Mouse (Mus musculus) ES-E14 (cell line): ENCODE results near the gene Zfp738. TPM values are rescaled to one million over a fixed set of nuclear protein-coding genes. Genes with fewer than 3 reads are reported as not detected.
A peak's percentile ranks its signal among the peaks of the same experiment; 100 is the strongest.

Experiments used
- DNase-seq: peaks from one replicate; pipeline ENCODE4 v3.0.0-alpha.2; 2013; ENCODE audit warnings: low read depth, low spot score
- H3K27ac ChIP-seq: 2 replicates; pipeline ENCODE4 v1.5.1; 2012; ENCODE audit warnings: low read depth, mild to moderate bottlenecking, low read length, moderate library complexity, mixed read lengths; ENCODE audit not compliant: poor library complexity, insufficient read depth, severe bottlenecking
- H3K36me3 ChIP-seq: 2 replicates; pipeline ENCODE4 v1.6.1; 2012; ENCODE audit warnings: mild to moderate bottlenecking, low read length, moderate library complexity, mixed read lengths; ENCODE audit not compliant: control insufficient read depth, poor library complexity, insufficient read depth, severe bottlenecking
- H3K4me1 ChIP-seq, 2 experiments: fragments of 150-350 bp in 1 of 2; sonication (generic) in 1 of 2; 2 replicates each; pipeline ENCODE4 v1.6.1; 2012; ENCODE audit warnings: low read length in 2 of 2, mild to moderate bottlenecking in 1 of 2, mixed read lengths in 1 of 2; ENCODE audit not compliant: control insufficient read depth in 2 of 2, insufficient read depth in 2 of 2, poor library complexity in 1 of 2
- H3K4me3 ChIP-seq, 2 experiments: fragments of 150-350 bp in 1 of 2; sonication (generic) in 1 of 2; 2 replicates each; pipeline ENCODE4 v1.5.1; 2012; ENCODE audit warnings: low read length in 2 of 2, low read depth in 1 of 2, mild to moderate bottlenecking in 1 of 2, mixed read lengths in 1 of 2; ENCODE audit not compliant: insufficient read depth in 1 of 2, poor library complexity in 1 of 2, severe bottlenecking in 1 of 2
- H3K9ac ChIP-seq: 2 replicates; pipeline ENCODE4 v1.6.1; 2012; ENCODE audit warnings: low read depth, mild to moderate bottlenecking, low read length, mixed read lengths; ENCODE audit not compliant: poor library complexity, insufficient read depth, severe bottlenecking
- H3K9me3 ChIP-seq: fragments of 150-350 bp; sonication (generic); 2 replicates; pipeline ENCODE4 v1.6.1; 2012; ENCODE audit warnings: low read depth, mild to moderate bottlenecking, low read length; ENCODE audit not compliant: control insufficient read depth, insufficient read depth
- CHD2 ChIP-seq: IDR thresholded peaks from 2 replicates; pipeline ENCODE4 v1.6.1; 2014; ENCODE audit warnings: mild to moderate bottlenecking, low read depth, low read length, inconsistent platforms
- HCFC1 ChIP-seq: IDR thresholded peaks from 2 replicates; pipeline ENCODE4 v1.6.1; 2012; ENCODE audit warnings: low read length, inconsistent platforms, borderline replicate concordance; ENCODE audit not compliant: insufficient read depth
- MAFK ChIP-seq: IDR thresholded peaks from 2 replicates; pipeline ENCODE4 v1.6.1; 2014; ENCODE audit warnings: mild to moderate bottlenecking, low read depth, low read length, inconsistent platforms; ENCODE audit not compliant: insufficient read depth
- ZC3H11A ChIP-seq: IDR thresholded peaks from 2 replicates; pipeline ENCODE4 v1.6.1; 2012; ENCODE audit warnings: low read depth, mild to moderate bottlenecking, inconsistent platforms, low read length, borderline replicate concordance
- ZNF384 ChIP-seq: IDR thresholded peaks from 2 replicates; pipeline ENCODE4 v1.6.1; 2012; ENCODE audit warnings: low read depth, low read length, inconsistent platforms
- in situ Hi-C, 2 experiments: fragments of 600-800 bp; cut with MboI; formaldehyde crosslinking; loops; one replicate each; pipeline ENCODE4 v1.15.1; 2025; ENCODE audit warnings: low sequenced_read_pairs in 2 of 2, inconsistent platforms in 1 of 2; ENCODE audit not compliant: unreplicated experiment in 2 of 2
- total RNA-seq: library from RNA; depleted of rRNA; stranded (reverse); fragments of 300-350 nt; gene quantifications from 2 replicates; pipeline ENCODE4 v1.2.3, GENCODE M21; 2012; rRNA removed

Zfp738 gene
- total RNA-seq, 1 experiment = 12.8 TPM

GRCm38 (mm10) chr13:67652496-67652895 is 34.4 kb downstream of the Zfp738 start:
- no peak overlapping the region for H3K4me3 ChIP-seq
- no peaks in the 10 kb centered on the region for H3K9me3 ChIP-seq
- DNase-seq = no peak
- H3K4me1 ChIP-seq = peaks cover 0 to 4% of the 10 kb centered on the region in 2 experiments; a peak in 2 of 4 replicates
- no peak overlapping the region for H3K9ac ChIP-seq
- no peaks in the 10 kb centered on the region for H3K36me3 ChIP-seq
- TF ChIP-seq MAFK (no peak), ZNF384 (no peak), ZC3H11A (no peak), CHD2 (no peak), HCFC1 (no peak)
- H3K27ac ChIP-seq = peak overlapping the region; percentile 36; the same call in 1 of the 2 replicates
- in situ Hi-C loops = no loop called here

- TF ChIP-seq CHD2 (no peak), HCFC1 (peak; percentile 96), ZNF384 (peak; percentile 55; the same call in 1 of the 2 replicates), MAFK (no peak), ZC3H11A (no peak)
- Histone ChIP-seq H3K9me3 (no peaks in the 10 kb centered on the region), H3K4me1 (peaks cover 0 to 2% of the 10 kb centered on the region in 2 experiments; a peak in 1 of 4 replicates), H3K9ac (peak within 1 kb of the TSS; percentile 85), H3K36me3 (no peaks in the 10 kb centered on the region), H3K27ac (peak within 1 kb of the TSS; percentile 70), H3K4me3 (peak within 1 kb of the TSS; percentile 80 to 95)
- DNase-seq = peak; percentile 69
- in situ Hi-C loops = no loop called here
These were observed 49.4 kb downstream of the Zfp738 start, which contains the start of the genes Gm49345 and Zfp729a for GRCm38 (mm10) chr13:67637294-67638007. Gene Gm49345 (minus strand): TSS chr13:67637769. Gene Zfp729a (minus strand): TSS chr13:67637791.

GRCm38 (mm10) chr13:67610108-67610507 is 76.8 kb downstream of the Zfp738 start:
- peak overlapping the region in 1 of 2 experiments; percentile 28; a peak in 1 of 4 replicates for H3K4me3 ChIP-seq
- no peak for DNase-seq
- in situ Hi-C loops = no loop called here
- H3K9ac ChIP-seq = no peak overlapping the region
- H3K4me1 ChIP-seq = no peaks in the 10 kb centered on the region
- TF ChIP-seq ZC3H11A (no peak), HCFC1 (no peak), ZNF384 (no peak), MAFK (no peak), CHD2 (no peak)
- H3K27ac ChIP-seq = no peak overlapping the region
- H3K9me3 ChIP-seq = 0 out of 2 replicates have a peak, but pooled peaks cover 2% of the 10 kb centered on the region
- H3K36me3 ChIP-seq = no peaks in the 10 kb centered on the region

- peak within 1 kb of the TSS; percentile 47 for H3K9ac ChIP-seq
- TF ChIP-seq HCFC1 = peak; percentile 82
- no peak for TF ChIP-seq ZC3H11A
- in situ Hi-C loops = no loop called here
- H3K36me3 ChIP-seq = no peaks in the 10 kb centered on the region
- H3K27ac ChIP-seq = no peak within 1 kb of the TSS
- H3K4me3 ChIP-seq = peak within 1 kb of the TSS; percentile 70
- peak; percentile 69 for DNase-seq
- H3K9me3 ChIP-seq = 0 out of 2 replicates have a peak, but pooled peaks cover 2% of the 10 kb centered on the region
- H3K4me1 ChIP-seq = no peaks in the 10 kb centered on the region
These were observed 77.6 kb downstream of the Zfp738 start, which contains the start of gene Zfp729b for GRCm38 (mm10) chr13:67609066-67609876. Gene Zfp729b (minus strand): TSS chr13:67609707.

Other genes starting within 250 kb of the Zfp738 start
- 11.5 and 16.8 TPM in 2 replicates for gene Zfp874a, start 235.4 kb downstream of the Zfp738 start, total RNA-seq
- gene Zfp874b, start 202.8 kb downstream of the Zfp738 start, total RNA-seq = 6.3 and 12.1 TPM in 2 replicates
- 4.2 and 5.4 TPM in 2 replicates for gene Zfp58, start 186.5 kb downstream of the Zfp738 start, total RNA-seq
- gene Gm26965, start 160.9 kb downstream of the Zfp738 start, total RNA-seq = 0.18 TPM in 1 of 2 replicates, not detected in the other
- gene Zfp87, start 160.9 kb downstream of the Zfp738 start, total RNA-seq = 12.6 and 14.6 TPM in 2 replicates
- gene Zfp748, start 133.2 kb downstream of the Zfp738 start, total RNA-seq = 7.1 and 8.7 TPM in 2 replicates
- 23.2 and 25.1 TPM in 2 replicates for gene Zfp729b, start 77.4 kb downstream of the Zfp738 start, total RNA-seq
- gene Gm49345, start 49.3 kb downstream of the Zfp738 start, total RNA-seq = 4.2 and 7.7 TPM in 2 replicates
- 6.4 and 6.8 TPM in 2 replicates for gene Zfp729a, start 49.3 kb downstream of the Zfp738 start, total RNA-seq
- gene Zfp65, start 42.1 kb upstream of the Zfp738 start, total RNA-seq = 19.2 and 22.9 TPM in 2 replicates
- gene Zfp85, start 68.2 kb upstream of the Zfp738 start, total RNA-seq = 1.7 and 2.7 TPM in 2 replicates
- 6.1 and 6.4 TPM in 2 replicates for gene Zfp493, start 92.6 kb upstream of the Zfp738 start, total RNA-seq
- 3.2 and 3.3 TPM in 2 replicates for gene Zfp273, start 126.7 kb upstream of the Zfp738 start, total RNA-seq
- gene Gm10037, start 144.0 kb upstream of the Zfp738 start, total RNA-seq = 2.4 and 5.3 TPM in 2 replicates
- 0.48 TPM in 1 of 2 replicates, not detected in the other for gene BC048507, start 176.3 kb upstream of the Zfp738 start, total RNA-seq